Mouse (Mus musculus): ENCODE measurements at regions not wholly inside any gene's neighbourhood (a gene's known extent, or its start where the extent isn't known, plus 50 kb on each side); places are given as distances from the start of the nearest gene placed in this dataset.

GRCm38 (mm10) chr7:145122471-145122870 is 85.4 kb downstream of the 1810010D01Rik start:
- TF ChIP-seq CTCF (IDR thresholded peaks at IDR 0.05; ENCODE audit: control insufficient read depth, insufficient read depth, insufficient replicate concordance, low read depth, low read length) (no peak), POLR2A (IDR thresholded peaks at IDR 0.05; ENCODE audit: control insufficient read depth, low read depth, low read length) (no peak)
- Histone ChIP-seq H3K27ac (ENCODE audit: control insufficient read depth, insufficient read depth, low read depth, low read length) (no peak overlapping the region), H3K4me3 (ENCODE audit: control insufficient read depth, low read depth, low read length) (no peak overlapping the region), H3K36me3 (ENCODE audit: control insufficient read depth, insufficient read depth, low read length) (no peaks in the 10 kb centered on the region), H3K27me3 (ENCODE audit: control insufficient read depth, insufficient read depth, low read length) (no peaks in the 10 kb centered on the region), H3K4me1 (ENCODE audit: control insufficient read depth, insufficient read depth, low read length) (no peaks in the 10 kb centered on the region)

DNA sequence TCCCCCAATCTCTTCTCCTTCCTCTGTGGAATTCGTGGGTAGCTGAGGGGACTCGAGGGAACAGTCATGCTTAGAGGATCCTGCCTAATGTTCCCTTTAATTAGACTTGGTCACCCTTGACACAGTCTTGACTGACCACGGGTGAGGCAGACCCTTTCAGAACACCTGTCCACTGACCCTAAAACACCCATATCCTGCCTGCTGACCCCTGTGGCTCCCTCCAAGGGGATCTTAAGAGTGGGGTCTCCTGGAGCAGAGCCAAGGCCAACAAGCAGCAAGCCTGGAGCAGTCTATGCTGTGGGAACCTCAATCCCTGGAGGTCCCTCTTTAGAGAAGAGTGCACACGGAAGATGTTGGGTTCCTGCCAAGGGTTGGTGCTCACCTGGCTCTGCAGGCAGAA is 89.5 kb downstream of the 1810010D01Rik start:
- no peaks in the 10 kb centered on the region for H3K4me1 ChIP-seq (ENCODE audit: control insufficient read depth, insufficient read depth, low read length)
- H3K27me3 ChIP-seq (ENCODE audit: control insufficient read depth, insufficient read depth, low read length): no peaks in the 10 kb centered on the region
- no peaks in the 10 kb centered on the region for H3K36me3 ChIP-seq (ENCODE audit: control insufficient read depth, insufficient read depth, low read length)
- H3K4me3 ChIP-seq (ENCODE audit: control insufficient read depth, low read depth, low read length): no peak overlapping the region
- no peak for TF ChIP-seq POLR2A (IDR thresholded peaks at IDR 0.05; ENCODE audit: control insufficient read depth, low read depth, low read length)
- no peak for TF ChIP-seq CTCF (IDR thresholded peaks at IDR 0.05; ENCODE audit: control insufficient read depth, insufficient read depth, insufficient replicate concordance, low read depth, low read length)
- no peak overlapping the region for H3K27ac ChIP-seq (ENCODE audit: control insufficient read depth, insufficient read depth, low read depth, low read length)

DNA sequence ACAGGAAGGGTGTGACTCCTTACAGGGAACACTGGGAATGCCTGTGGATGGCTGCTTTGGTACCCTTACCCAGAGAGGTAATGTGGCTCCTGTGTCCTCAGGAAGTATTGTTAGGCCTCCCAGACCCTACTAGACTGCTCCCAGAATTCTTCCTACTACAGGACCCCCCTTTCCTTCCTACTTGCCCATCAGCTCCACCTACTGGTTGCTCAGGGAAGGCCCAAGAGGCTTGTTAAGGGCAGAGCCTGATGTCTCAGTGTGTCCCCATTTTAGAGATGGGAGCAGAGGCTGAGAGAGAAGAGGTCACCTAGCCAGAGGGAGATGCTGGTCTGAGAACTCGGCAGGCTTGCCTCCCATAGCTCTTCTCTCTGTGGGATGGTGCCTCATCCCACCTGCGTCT is 93.3 kb downstream of the 1810010D01Rik start:
- TF ChIP-seq POLR2A (IDR thresholded peaks at IDR 0.05; ENCODE audit: control insufficient read depth, low read depth, low read length) (no peak), CTCF (IDR thresholded peaks at IDR 0.05; ENCODE audit: control insufficient read depth, insufficient read depth, insufficient replicate concordance, low read depth, low read length) (no peak; the same call in 1 of the 2 replicates)
- no peak overlapping the region for H3K4me3 ChIP-seq (ENCODE audit: control insufficient read depth, low read depth, low read length)
- H3K27ac ChIP-seq (ENCODE audit: control insufficient read depth, insufficient read depth, low read depth, low read length): no peak overlapping the region

DNA sequence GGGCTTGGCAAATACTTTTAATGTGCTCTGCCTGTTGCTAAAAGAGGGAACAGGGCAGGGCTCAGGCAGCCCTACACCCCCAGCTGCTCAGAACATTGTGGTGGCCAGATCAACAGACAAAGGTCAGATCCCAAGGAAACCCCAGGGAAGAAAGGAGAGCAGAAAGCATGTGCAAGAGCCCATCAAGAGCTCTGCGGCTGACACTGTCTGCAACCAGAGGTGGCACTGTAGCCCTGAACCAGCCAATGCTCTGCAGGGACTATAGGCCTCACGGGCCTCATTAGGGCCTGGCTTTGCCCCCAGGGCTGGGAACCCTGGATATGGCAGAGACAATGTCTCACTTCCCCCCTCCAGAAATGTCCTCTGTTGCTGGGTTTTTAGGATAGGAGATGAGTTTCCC is 93.8 kb downstream of the 1810010D01Rik start:
- TF ChIP-seq POLR2A (IDR thresholded peaks at IDR 0.05; ENCODE audit: control insufficient read depth, low read depth, low read length) (no peak), CTCF (IDR thresholded peaks at IDR 0.05; ENCODE audit: control insufficient read depth, insufficient read depth, insufficient replicate concordance, low read depth, low read length) (no peak)
- Histone ChIP-seq H3K36me3 (ENCODE audit: control insufficient read depth, insufficient read depth, low read length) (no peaks in the 10 kb centered on the region), H3K27ac (ENCODE audit: control insufficient read depth, insufficient read depth, low read depth, low read length) (no peak overlapping the region), H3K4me3 (ENCODE audit: control insufficient read depth, low read depth, low read length) (no peak overlapping the region), H3K4me1 (ENCODE audit: control insufficient read depth, insufficient read depth, low read length) (no peaks in the 10 kb centered on the region; the same call in 1 of the 2 replicates), H3K27me3 (ENCODE audit: control insufficient read depth, insufficient read depth, low read length) (no peaks in the 10 kb centered on the region)

More for the DNA sequence above, 93.3 kb downstream of the 1810010D01Rik start:
- H3K4me1 ChIP-seq (ENCODE audit: control insufficient read depth, insufficient read depth, low read length): no peaks in the 10 kb centered on the region; the same call in 1 of the 2 replicates
- no peaks in the 10 kb centered on the region for H3K27me3 ChIP-seq (ENCODE audit: control insufficient read depth, insufficient read depth, low read length)
- no peaks in the 10 kb centered on the region for H3K36me3 ChIP-seq (ENCODE audit: control insufficient read depth, insufficient read depth, low read length)

DNA sequence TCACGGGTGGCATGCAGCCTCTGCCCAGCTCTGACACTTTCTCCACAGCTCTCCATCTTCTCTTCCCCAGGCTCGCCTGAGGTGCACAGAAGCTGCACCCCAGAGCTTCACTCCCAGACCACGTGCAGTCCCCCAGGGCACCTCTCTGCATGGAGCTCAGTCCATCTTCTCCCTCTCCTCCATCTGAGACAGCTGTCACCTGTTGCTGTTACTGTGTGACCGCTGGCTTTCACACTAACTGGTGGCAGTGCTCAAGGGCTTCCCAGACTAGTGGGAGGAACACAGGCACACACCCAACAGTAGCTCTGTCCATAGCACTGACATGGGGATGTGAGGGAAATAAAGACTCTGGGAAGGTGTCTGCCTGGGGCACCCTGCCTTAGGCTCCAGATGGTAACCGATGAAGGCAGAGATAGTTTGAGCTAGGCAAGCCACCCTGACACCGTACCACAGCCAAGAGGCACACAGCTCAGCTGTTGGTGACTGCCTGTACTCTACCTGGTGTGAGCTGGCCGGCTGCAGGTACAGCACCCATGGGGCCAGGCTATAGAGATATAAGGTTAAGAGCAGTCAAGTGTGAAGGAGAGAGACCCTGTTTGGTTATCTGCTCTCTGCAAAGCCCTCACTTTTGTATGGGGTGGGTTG is 94.9 kb downstream of the 1810010D01Rik start:
- Histone ChIP-seq H3K27ac (ENCODE audit: control insufficient read depth, insufficient read depth, low read depth, low read length) (no peak overlapping the region), H3K4me1 (ENCODE audit: control insufficient read depth, insufficient read depth, low read length) (no peaks in the 10 kb centered on the region; the same call in 1 of the 2 replicates)

DNA sequence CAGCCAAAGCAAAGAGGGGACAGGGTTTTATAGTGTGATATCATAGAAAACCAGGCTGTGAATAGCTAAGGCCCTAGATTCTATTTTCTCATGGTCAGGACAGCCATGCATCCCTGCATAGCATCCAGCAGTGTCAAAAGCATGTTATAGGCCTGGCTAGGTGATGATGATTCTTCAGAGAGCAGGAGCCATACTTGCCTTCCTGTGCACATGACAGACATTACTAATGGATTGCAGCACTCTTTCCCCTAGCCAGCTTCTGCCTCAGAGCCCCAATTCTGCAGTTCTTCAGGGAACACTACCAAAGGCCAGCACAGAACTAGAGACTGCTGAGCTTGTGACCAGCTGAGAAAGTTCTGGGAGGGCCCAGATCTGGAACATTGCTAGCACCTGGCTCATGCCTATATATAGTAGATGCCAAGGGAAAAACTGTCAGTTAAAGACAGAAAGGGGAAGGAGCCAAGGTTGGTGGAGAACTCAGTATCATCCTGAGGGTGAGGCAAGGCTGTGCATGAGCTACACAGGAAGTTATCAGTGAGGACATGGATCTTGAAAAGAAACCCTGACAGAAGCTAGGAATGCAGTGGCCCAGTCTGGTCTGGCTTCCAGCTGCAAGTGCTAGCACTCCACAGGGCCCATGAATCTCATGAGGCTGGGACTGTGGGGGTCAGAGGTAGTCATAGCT is 95.6 kb downstream of the 1810010D01Rik start:
- Histone ChIP-seq H3K36me3 (ENCODE audit: control insufficient read depth, insufficient read depth, low read length) (no peaks in the 10 kb centered on the region), H3K4me1 (ENCODE audit: control insufficient read depth, insufficient read depth, low read length) (no peaks in the 10 kb centered on the region; the same call in 1 of the 2 replicates), H3K27ac (ENCODE audit: control insufficient read depth, insufficient read depth, low read depth, low read length) (no peak overlapping the region), H3K4me3 (ENCODE audit: control insufficient read depth, low read depth, low read length) (no peak overlapping the region), H3K27me3 (ENCODE audit: control insufficient read depth, insufficient read depth, low read length) (no peaks in the 10 kb centered on the region)
- no peak for TF ChIP-seq CTCF (IDR thresholded peaks at IDR 0.05; ENCODE audit: control insufficient read depth, insufficient read depth, insufficient replicate concordance, low read depth, low read length)
- no peak for TF ChIP-seq POLR2A (IDR thresholded peaks at IDR 0.05; ENCODE audit: control insufficient read depth, low read depth, low read length)

More for the DNA sequence above, 94.9 kb downstream of the 1810010D01Rik start:
- H3K36me3 ChIP-seq (ENCODE audit: control insufficient read depth, insufficient read depth, low read length): no peaks in the 10 kb centered on the region
- H3K4me3 ChIP-seq (ENCODE audit: control insufficient read depth, low read depth, low read length): no peak overlapping the region
- H3K27me3 ChIP-seq (ENCODE audit: control insufficient read depth, insufficient read depth, low read length): no peaks in the 10 kb centered on the region
- TF ChIP-seq CTCF (IDR thresholded peaks at IDR 0.05; ENCODE audit: control insufficient read depth, insufficient read depth, insufficient replicate concordance, low read depth, low read length): no peak
- TF ChIP-seq POLR2A (IDR thresholded peaks at IDR 0.05; ENCODE audit: control insufficient read depth, low read depth, low read length): no peak

GRCm38 (mm10) chr7:145111252-145112131 is 96.4 kb downstream of the 1810010D01Rik start:
- TF ChIP-seq CTCF (IDR thresholded peaks at IDR 0.05; ENCODE audit: control insufficient read depth, insufficient read depth, insufficient replicate concordance, low read depth, low read length): no peak
- no peak for TF ChIP-seq POLR2A (IDR thresholded peaks at IDR 0.05; ENCODE audit: control insufficient read depth, low read depth, low read length)
- Histone ChIP-seq H3K36me3 (ENCODE audit: control insufficient read depth, insufficient read depth, low read length) (no peaks in the 10 kb centered on the region), H3K4me3 (ENCODE audit: control insufficient read depth, low read depth, low read length) (no peak overlapping the region), H3K27ac (ENCODE audit: control insufficient read depth, insufficient read depth, low read depth, low read length) (peak overlapping the region; percentile 34), H3K27me3 (ENCODE audit: control insufficient read depth, insufficient read depth, low read length) (no peaks in the 10 kb centered on the region), H3K4me1 (ENCODE audit: control insufficient read depth, insufficient read depth, low read length) (no peaks in the 10 kb centered on the region; the same call in 1 of the 2 replicates)

All from testis, adult 2 months (tissue).